In the genomic region with DNA sequence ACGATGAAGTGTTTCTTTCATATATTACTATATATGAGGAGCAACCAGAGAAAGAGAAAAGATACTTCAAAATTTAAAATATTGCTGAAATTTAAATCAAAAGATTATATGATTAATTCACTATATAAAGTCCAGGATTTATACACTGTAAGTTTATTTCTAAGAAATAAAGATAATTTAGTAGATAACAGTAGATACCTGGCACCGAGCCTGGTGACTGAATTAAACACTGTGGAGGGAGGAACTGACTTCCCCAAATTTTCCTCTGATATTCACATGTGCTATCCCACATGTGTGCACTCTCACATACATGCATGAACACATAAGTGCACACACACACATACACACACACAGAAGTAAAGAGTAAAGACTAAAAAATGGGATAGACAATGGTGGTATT, we compare ENCODE assay signal across 19 mouse cellular contexts.
"Had no signal": no experiment of that assay in that cellular context is flagged by ENCODE, and none has a peak within 500 bp of the region (broad histone marks: within the 10 kb centered on the region; RNA-seq: fewer than 3 reads in every experiment).

No protein-coding gene starts in this region.

- DNase-seq: embryo, embryonic 11 days; gastrocnemius, adult 2 months; gastrocnemius, postnatal 10 days; gastrocnemius, postnatal 14 days; gastrocnemius, postnatal 25 days; gastrocnemius, postnatal 36 days; heart, adult 2 months had no signal

- H3K4me2 ChIP-seq: embryonic facial prominence, embryonic 12.5 days; embryonic facial prominence, embryonic 13.5 days; embryonic facial prominence, embryonic 15.5 days; forebrain, embryonic 12.5 days; forebrain, embryonic 13.5 days; forebrain, embryonic 15.5 days; heart, embryonic 11.5 days had no signal

- H3K9me3 ChIP-seq: embryonic facial prominence, embryonic 10.5 days; embryonic facial prominence, embryonic 12.5 days; embryonic facial prominence, embryonic 13.5 days; embryonic facial prominence, embryonic 15.5 days; forebrain, embryonic 12.5 days; forebrain, embryonic 13.5 days; forebrain, embryonic 15.5 days; heart, embryonic 10.5 days had no signal

- H3K9ac ChIP-seq: embryonic facial prominence, embryonic 12.5 days; embryonic facial prominence, embryonic 13.5 days; embryonic facial prominence, embryonic 15.5 days; forebrain, embryonic 12.5 days; forebrain, embryonic 13.5 days; forebrain, embryonic 15.5 days; forebrain, postnatal 0 days had no signal

- H3K4me3 ChIP-seq: embryonic facial prominence, embryonic 10.5 days; embryonic facial prominence, embryonic 12.5 days; embryonic facial prominence, embryonic 13.5 days; embryonic facial prominence, embryonic 15.5 days; erythroblast, embryonic 14.5 days; forebrain, embryonic 10.5 days; forebrain, embryonic 12.5 days; forebrain, embryonic 13.5 days; forebrain, embryonic 15.5 days; gastrocnemius, adult 2 months; heart, adult 2 months; heart, embryonic 10.5 days had no signal

- H3K36me3 ChIP-seq: embryonic facial prominence, embryonic 10.5 days; embryonic facial prominence, embryonic 12.5 days; embryonic facial prominence, embryonic 13.5 days; embryonic facial prominence, embryonic 15.5 days; forebrain, embryonic 10.5 days; forebrain, embryonic 12.5 days; forebrain, embryonic 15.5 days; heart, embryonic 10.5 days had no signal

- H3K27ac ChIP-seq: embryonic facial prominence, embryonic 10.5 days; embryonic facial prominence, embryonic 12.5 days; embryonic facial prominence, embryonic 13.5 days; embryonic facial prominence, embryonic 15.5 days; forebrain, embryonic 10.5 days; forebrain, embryonic 12.5 days; forebrain, embryonic 13.5 days; forebrain, embryonic 15.5 days; gastrocnemius, adult 2 months; heart, adult 2 months; heart, embryonic 10.5 days had no signal

- H3K27me3 ChIP-seq: embryonic facial prominence, embryonic 12.5 days; embryonic facial prominence, embryonic 13.5 days; embryonic facial prominence, embryonic 15.5 days; forebrain, embryonic 12.5 days; forebrain, embryonic 13.5 days; forebrain, embryonic 15.5 days had no signal

- H3K4me1 ChIP-seq: embryonic facial prominence, embryonic 12.5 days; embryonic facial prominence, embryonic 13.5 days; forebrain, embryonic 13.5 days; forebrain, embryonic 15.5 days had no signal

- ATAC-seq: forebrain, embryonic 15.5 days had no signal
